Mouse (Mus musculus) spleen, adult 18-20 months (tissue): Measurements from ENCODE around the gene Btbd9.
"Not testable (repeated sequence)": the region's sequence is repeated elsewhere in the genome, so short reads cannot be mapped to it uniquely, and the experiment has no call there.

ENCODE experiments used
- DNase-seq, 2 experiments: peaks; one replicate each; pipeline ENCODE4 v3.0.0; 2022; ENCODE audit warnings: mixed read lengths in 2 of 2

Gene Btbd9

GRCm38 (mm10) chr17:30510171-30510570, 66.1 kb downstream of the Btbd9 start:
- DNase-seq, result no peak

- no peak for DNase-seq
Observed at GRCm38 (mm10) chr17:30509646-30510045, 66.6 kb downstream of the Btbd9 start.

- no peak for DNase-seq
Observed at GRCm38 (mm10) chr17:30507636-30508576, 68.4 kb downstream of the Btbd9 start.

- DNase-seq, result no peak
Observed at GRCm38 (mm10) chr17:30506916-30507315, 69.4 kb downstream of the Btbd9 start.

- DNase-seq, result not testable (repeated sequence)
Observed at GRCm38 (mm10) chr17:30499541-30499940, 76.7 kb downstream of the Btbd9 start.

- DNase-seq, result no peak
Observed at GRCm38 (mm10) chr17:30498779-30499178, 77.5 kb downstream of the Btbd9 start.

- DNase-seq, result no peak
Observed at GRCm38 (mm10) chr17:30498376-30498719, 77.9 kb downstream of the Btbd9 start.

GRCm38 (mm10) chr17:30497525-30498375, 78.5 kb downstream of the Btbd9 start:
- no peak for DNase-seq

GRCm38 (mm10) chr17:30495567-30495966, 80.7 kb downstream of the Btbd9 start:
- no peak for DNase-seq

- DNase-seq, result no peak
Observed at GRCm38 (mm10) chr17:30495154-30495553, 81.1 kb downstream of the Btbd9 start.

- no peak for DNase-seq
Observed at GRCm38 (mm10) chr17:30493481-30493880, 82.8 kb downstream of the Btbd9 start.

- no peak for DNase-seq
Observed at GRCm38 (mm10) chr17:30492191-30492590, 84.1 kb downstream of the Btbd9 start.

- no peak for DNase-seq
Observed at GRCm38 (mm10) chr17:30491601-30492000, 84.7 kb downstream of the Btbd9 start.

GRCm38 (mm10) chr17:30490601-30491000, 85.7 kb downstream of the Btbd9 start:
- DNase-seq, result no peak

GRCm38 (mm10) chr17:30490086-30490485, 86.2 kb downstream of the Btbd9 start:
- no peak for DNase-seq

GRCm38 (mm10) chr17:30489629-30490028, 86.7 kb downstream of the Btbd9 start:
- no peak for DNase-seq

- DNase-seq, result no peak
Observed at GRCm38 (mm10) chr17:30487695-30488094, 88.6 kb downstream of the Btbd9 start.

GRCm38 (mm10) chr17:30485067-30485854, 91.0 kb downstream of the Btbd9 start:
- no peak for DNase-seq

GRCm38 (mm10) chr17:30484446-30485066, 91.7 kb downstream of the Btbd9 start:
- DNase-seq, result no peak

- no peak for DNase-seq
Observed at GRCm38 (mm10) chr17:30481766-30482165, 94.5 kb downstream of the Btbd9 start.

GRCm38 (mm10) chr17:30481341-30481740, 94.9 kb downstream of the Btbd9 start:
- no peak for DNase-seq

GRCm38 (mm10) chr17:30480381-30480780, 95.9 kb downstream of the Btbd9 start:
- DNase-seq, result no peak
